Mouse (Mus musculus) heart, adult 2 months (tissue): ENCODE measurements around the gene Stxbp2. TPM values are rescaled to one million over a fixed set of nuclear protein-coding genes. Genes with fewer than 3 reads are reported as not detected.

Source experiments
- DNase-seq, 2 experiments: peaks; one replicate each; pipeline ENCODE4 v3.0.0; 2021
- H3K27ac ChIP-seq: fragments of 200-600 bp; 2 replicates; pipeline ENCODE4 v1.8.1; 2022
- H3K27me3 ChIP-seq: fragments of 200-500 bp; 2 replicates; pipeline ENCODE4 v1.6.1; 2012; ENCODE audit warnings: mild to moderate bottlenecking, low read length, inconsistent platforms, mixed read lengths; ENCODE audit not compliant: control insufficient read depth, insufficient read depth
- H3K36me3 ChIP-seq: fragments of 200-500 bp; 2 replicates; pipeline ENCODE4 v1.6.1; 2012; ENCODE audit warnings: low read length, inconsistent platforms; ENCODE audit not compliant: control insufficient read depth, insufficient read depth
- H3K4me1 ChIP-seq: fragments of 200-500 bp; 2 replicates; pipeline ENCODE4 v1.6.1; 2011; ENCODE audit warnings: low read length; ENCODE audit not compliant: control insufficient read depth, insufficient read depth
- H3K4me3 ChIP-seq: fragments of 200-600 bp; 2 replicates; pipeline ENCODE4 v1.8.1; 2022
- H3K79me2 ChIP-seq: fragments of 200-500 bp; replicated peaks from 2 replicates; pipeline ENCODE4 v1.6.1; 2012; ENCODE audit warnings: mild to moderate bottlenecking, inconsistent platforms, low read length, moderate library complexity, mixed read lengths; ENCODE audit not compliant: control insufficient read depth, insufficient read depth
- H3K9ac ChIP-seq: fragments of 200-500 bp; 2 replicates; pipeline ENCODE4 v1.6.1; 2012; ENCODE audit warnings: low read depth, mild to moderate bottlenecking, control low read depth, inconsistent platforms, low read length, mixed read lengths
- CTCF ChIP-seq: fragments of 200-600 bp; IDR thresholded peaks from 2 replicates; pipeline ENCODE4 v1.8.1; 2022; ENCODE audit warnings: antibody characterized with exemption, mild to moderate bottlenecking, moderate library complexity
- EP300 ChIP-seq: fragments of 200-500 bp; IDR thresholded peaks from 2 replicates; pipeline ENCODE4 v1.6.1; 2011; ENCODE audit warnings: low read depth, low read length, control low read depth; ENCODE audit not compliant: insufficient read depth
- POLR2A ChIP-seq: fragments of 200-500 bp; IDR thresholded peaks from 2 replicates; pipeline ENCODE4 v1.6.1; 2011; ENCODE audit warnings: mild to moderate bottlenecking, low read depth, low read length, control low read depth; ENCODE audit not compliant: insufficient read depth
- WGBS: fragments of 180-500 bp; shearing (Covaris S2); methylation state at CpG from one replicate; pipeline ENCODE4 v1.1.7; 2018; 5-methylcytosine and 5-hydroxymethylcytosine counted together
- intact Hi-C: fragments of 180-260 bp; cut with DNase I; formaldehyde crosslinking; loops from one replicate; pipeline ENCODE4 v1.15.1; 2025
- polyA plus RNA-seq: library from polyadenylated mRNA; depleted of rRNA; stranded (reverse); fragments of >200 nt; gene quantifications from 2 replicates; pipeline ENCODE4 v1.2.3, GENCODE M21; 2012
- total RNA-seq, 2 experiments: library from RNA; stranded (reverse); gene quantifications; 2 replicates each; pipeline ENCODE4 v1.2.3; 2021

Stxbp2 gene
- total and polyA plus RNA-seq, 3 experiments: 5.7 to 9.6 (median 6.4) TPM

- no peak within 1 kb of the TSS for H3K4me3 ChIP-seq
- no peaks in the 10 kb centered on the region for H3K79me2 ChIP-seq
- DNase-seq: no peak
- H3K9ac ChIP-seq: no peak within 1 kb of the TSS
- no peak within 1 kb of the TSS for H3K27ac ChIP-seq
- H3K4me1 ChIP-seq: no peaks in the 10 kb centered on the region
- H3K36me3 ChIP-seq: no peaks in the 10 kb centered on the region
- no peaks in the 10 kb centered on the region for H3K27me3 ChIP-seq
- WGBS: 66% methylated on average over 3 of the region's 3 CpGs
- intact Hi-C loops: no loop called here
- TF ChIP-seq CTCF: no peak
- no peak for TF ChIP-seq EP300
- no peak for TF ChIP-seq POLR2A
These were observed 24.8 kb downstream of the Stxbp2 start, which contains the start of gene Retn for GRCm38 (mm10) chr8:3655526-3655925. Gene Retn (plus strand): TSS chr8:3655770.

- Histone ChIP-seq H3K27ac (no peak overlapping the region), H3K4me3 (no peak overlapping the region), H3K27me3 (no peaks in the 10 kb centered on the region), H3K4me1 (no peaks in the 10 kb centered on the region), H3K79me2 (no peaks in the 10 kb centered on the region), H3K36me3 (no peaks in the 10 kb centered on the region), H3K9ac (no peak overlapping the region)
- intact Hi-C loops: no loop called here
- DNase-seq: no peak
- WGBS: 24% methylated on average over 7 of the region's 7 CpGs
- TF ChIP-seq POLR2A (no peak), CTCF (no peak), EP300 (no peak)
These were observed 26.1 kb downstream of the Stxbp2 start for GRCm38 (mm10) chr8:3656725-3657381.

GRCm38 (mm10) chr8:3660889-3661288, 30.1 kb downstream of the Stxbp2 start:
- no peaks in the 10 kb centered on the region for H3K36me3 ChIP-seq
- H3K4me1 ChIP-seq: no peaks in the 10 kb centered on the region
- no peaks in the 10 kb centered on the region for H3K79me2 ChIP-seq
- no peak overlapping the region for H3K4me3 ChIP-seq
- no peak overlapping the region for H3K27ac ChIP-seq
- TF ChIP-seq POLR2A (no peak), EP300 (no peak), CTCF (no peak)
- no peak overlapping the region for H3K9ac ChIP-seq
- 52% methylated on average over 8 of the region's 8 CpGs for WGBS
- no peak for DNase-seq
- intact Hi-C loops: no loop called here
- no peaks in the 10 kb centered on the region for H3K27me3 ChIP-seq

GRCm38 (mm10) chr8:3664405-3664804, 33.6 kb downstream of the Stxbp2 start:
- H3K27ac ChIP-seq: no peak overlapping the region
- no peaks in the 10 kb centered on the region for H3K79me2 ChIP-seq
- TF ChIP-seq CTCF (no peak), POLR2A (no peak), EP300 (no peak)
- intact Hi-C loops: no loop called here
- no peak overlapping the region for H3K9ac ChIP-seq
- DNase-seq: no peak
- H3K36me3 ChIP-seq: no peaks in the 10 kb centered on the region
- no peaks in the 10 kb centered on the region for H3K4me1 ChIP-seq
- no peaks in the 10 kb centered on the region for H3K27me3 ChIP-seq
- no peak overlapping the region for H3K4me3 ChIP-seq
- WGBS: 52% methylated on average over 5 of the region's 5 CpGs

GRCm38 (mm10) chr8:3665507-3665906, 34.8 kb downstream of the Stxbp2 start, which contains the start of gene Mcemp1:
Gene Mcemp1 (plus strand): TSS chr8:3665754.
- Histone ChIP-seq H3K4me1 (no peaks in the 10 kb centered on the region), H3K79me2 (no peaks in the 10 kb centered on the region), H3K4me3 (no peak within 1 kb of the TSS), H3K9ac (no peak within 1 kb of the TSS), H3K27ac (no peak within 1 kb of the TSS), H3K27me3 (no peaks in the 10 kb centered on the region), H3K36me3 (no peaks in the 10 kb centered on the region)
- TF ChIP-seq POLR2A (no peak), EP300 (no peak), CTCF (no peak)
- 50% methylated on average over 6 of the region's 6 CpGs for WGBS
- no peak for DNase-seq
- intact Hi-C loops: no loop called here

GRCm38 (mm10) chr8:3670388-3670787, 39.6 kb downstream of the Stxbp2 start:
- TF ChIP-seq POLR2A (no peak), EP300 (no peak), CTCF (no peak)
- 56% methylated on average over 2 of the region's 2 CpGs for WGBS
- intact Hi-C loops: loop anchor here (5.0 to 10.0 kb wide), 2 partner anchors 203 to 316 kb away; partner anchors contain the start of genes A430078G23Rik and Pex11g
- no peaks in the 10 kb centered on the region for H3K79me2 ChIP-seq
- H3K4me1 ChIP-seq: no peaks in the 10 kb centered on the region
- no peak overlapping the region for H3K27ac ChIP-seq
- H3K9ac ChIP-seq: no peak overlapping the region
- H3K4me3 ChIP-seq: no peak overlapping the region
- H3K36me3 ChIP-seq: no peaks in the 10 kb centered on the region
- H3K27me3 ChIP-seq: no peaks in the 10 kb centered on the region
- peak in 1 of 2 experiments; percentile 30 for DNase-seq
